ENCODE assay signal across 8 mouse cellular contexts in the genomic region with DNA sequence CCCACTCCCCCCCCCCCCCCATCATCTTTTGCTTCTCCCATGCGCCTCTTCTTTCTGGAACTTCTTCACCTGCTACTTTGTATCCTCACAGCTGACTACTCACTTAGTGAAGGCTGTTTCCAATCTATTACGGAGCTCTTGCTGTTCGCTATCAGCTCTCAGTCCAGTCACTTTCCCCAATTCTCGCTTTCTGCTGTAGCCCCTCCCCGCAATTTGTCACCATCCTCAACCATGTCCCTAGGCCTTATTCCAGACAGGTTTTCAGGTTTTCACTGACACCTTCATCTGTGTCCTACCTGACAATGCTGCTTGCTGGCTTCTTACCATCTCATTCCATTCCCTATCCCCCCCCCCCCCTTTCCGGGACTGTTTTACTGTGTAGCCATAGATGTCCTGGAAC. TPM values are rescaled to one million over a fixed set of nuclear protein-coding genes. Genes with fewer than 3 reads are reported as not detected.
DNase-seq lines count a peak whose midpoint lies in the region; ATAC-seq lines count a peak whose summit lies in the region.

No protein-coding gene starts in this region.

- no peaks in the 10 kb centered on the region for H3K27me3 ChIP-seq in heart, embryonic 14.5 days (ENCODE audit: control insufficient read depth, insufficient read depth, low read length)
- no peaks in the 10 kb centered on the region for H3K27me3 ChIP-seq in hindbrain, embryonic 12.5 days
- no peaks in the 10 kb centered on the region for H3K27me3 ChIP-seq in midbrain, embryonic 14.5 days (ENCODE audit: control insufficient read depth, insufficient read depth, low read length)

- no peak for DNase-seq in heart, postnatal 25 days (ENCODE audit: low spot score)
- peak; percentile 13 for DNase-seq in midbrain, embryonic 14.5 days
- no peak for DNase-seq in adipocyte (ENCODE audit: low spot score)
- DNase-seq in adrenal gland, adult 8-10 months: no peak
- no peak for DNase-seq in layer of hippocampus, adult 9-10 months (ENCODE audit: low spot score)

- intact Hi-C loops in heart, postnatal 25 days (cut with DNase I): loop anchor here (5.0 kb wide), 1 partner anchor 135 kb away; a partner anchor contains a TSS

- no peaks in the 10 kb centered on the region for H3K9me3 ChIP-seq in heart, embryonic 14.5 days (ENCODE audit: control insufficient read depth, low read length)
- no peaks in the 10 kb centered on the region; the same call in 1 of the 2 replicates for H3K9me3 ChIP-seq in hindbrain, embryonic 12.5 days (replicated peaks)
- no peaks in the 10 kb centered on the region for H3K9me3 ChIP-seq in midbrain, embryonic 14.5 days (ENCODE audit: control insufficient read depth, low read length)

- no peak overlapping the region for H3K27ac ChIP-seq in heart, embryonic 14.5 days (replicated peaks in 1 of 2; ENCODE audit: control insufficient read depth in 1 of 2, insufficient read depth in 1 of 2, low read depth in 2 of 2, low read length in 2 of 2)
- H3K27ac ChIP-seq in brown adipose tissue, adult 24 weeks (replicated peaks; ENCODE audit: low read depth, low read length): no peak overlapping the region
- 0 out of 2 replicates have a peak overlapping the region, but pooled peaks have one; percentile 97 for H3K27ac ChIP-seq in hindbrain, embryonic 12.5 days
- peak overlapping the region; percentile 95 for H3K27ac ChIP-seq in midbrain, embryonic 14.5 days (replicated peaks; ENCODE audit: low read depth, low read length)

- peaks cover 11 to 27% of the 10 kb centered on the region in 2 experiments for H3K4me1 ChIP-seq in heart, embryonic 14.5 days (ENCODE audit: control insufficient read depth in 2 of 2, insufficient read depth in 2 of 2, low read length in 2 of 2)
- peaks cover 6% of the 10 kb centered on the region for H3K4me1 ChIP-seq in brown adipose tissue, adult 24 weeks (ENCODE audit: control insufficient read depth, insufficient read depth, insufficient read length, low read length)
- peaks cover 24% of the 10 kb centered on the region for H3K4me1 ChIP-seq in hindbrain, embryonic 12.5 days
- peaks cover 25% of the 10 kb centered on the region for H3K4me1 ChIP-seq in midbrain, embryonic 14.5 days (ENCODE audit: control insufficient read depth, insufficient read depth, low read length)

- H3K9ac ChIP-seq in heart, embryonic 14.5 days (ENCODE audit: low read length): peak overlapping the region; percentile 97
- H3K9ac ChIP-seq in hindbrain, embryonic 12.5 days: peak overlapping the region; percentile 99
- peak overlapping the region; percentile 98 for H3K9ac ChIP-seq in midbrain, embryonic 14.5 days (replicated peaks; ENCODE audit: low read length)

- peak overlapping the region; percentile 88 for H3K4me2 ChIP-seq in heart, embryonic 14.5 days (ENCODE audit: low read length)
- H3K4me2 ChIP-seq in hindbrain, embryonic 12.5 days (replicated peaks): peak overlapping the region; percentile 83
- peak overlapping the region; percentile 82 for H3K4me2 ChIP-seq in midbrain, embryonic 14.5 days (ENCODE audit: low read length)

- H3K4me3 ChIP-seq in heart, embryonic 14.5 days (ENCODE audit: control insufficient read depth in 1 of 2, insufficient read depth in 1 of 2, low read depth in 1 of 2, low read length in 2 of 2): peak overlapping the region; percentile 71 to 99
- peak overlapping the region; percentile 81 for H3K4me3 ChIP-seq in brown adipose tissue, adult 24 weeks (ENCODE audit: insufficient read depth, low read depth, low read length)
- H3K4me3 ChIP-seq in hindbrain, embryonic 12.5 days: peak overlapping the region; percentile 94
- peak overlapping the region; percentile 99 for H3K4me3 ChIP-seq in midbrain, embryonic 14.5 days (replicated peaks; ENCODE audit: low read depth, low read length)

- H3K36me3 ChIP-seq in heart, embryonic 14.5 days (ENCODE audit: control insufficient read depth, insufficient read depth, low read length): peaks cover 11% of the 10 kb centered on the region
- peaks cover 18% of the 10 kb centered on the region for H3K36me3 ChIP-seq in hindbrain, embryonic 12.5 days
- peaks cover 16% of the 10 kb centered on the region for H3K36me3 ChIP-seq in midbrain, embryonic 14.5 days (ENCODE audit: control insufficient read depth, insufficient read depth, low read length)

- ATAC-seq in heart, embryonic 14.5 days (ENCODE audit: insufficient number of reproducible peaks, insufficient read depth, low FRiP score, low read depth): no peak
- ATAC-seq in hindbrain, embryonic 12.5 days (ENCODE audit: low FRiP score): peak; percentile 5; the same call in 1 of the 2 replicates
- no peak for ATAC-seq in midbrain, embryonic 14.5 days (ENCODE audit: low FRiP score, low TSS enrichment)

- WGBS in heart, embryonic 14.5 days: 64% methylated on average over 6 of the region's 6 CpGs
- 54% methylated on average over 6 of the region's 6 CpGs for WGBS in hindbrain, embryonic 12.5 days
- 48% methylated on average over 6 of the region's 6 CpGs for WGBS in midbrain, embryonic 14.5 days

RNA-seq across cellular contexts. Expression of a gene that starts 1.1 kb away (rescaled TPM):
- polyA plus RNA-seq in heart, embryonic 14.5 days (2014; fragmentation: Nextera tagmentation; extraction: Ambion mirVana): 21.9 and 22.9 TPM in 2 replicates
- 10 to 100 TPM; 63.4 to 65.0 TPM for total RNA-seq in heart, postnatal 25 days (2021)
- polyA plus RNA-seq in brown adipose tissue, adult 24 weeks (2012; ENCODE audit: insufficient read depth, insufficient read length, missing spikeins): 23.0 and 25.7 TPM in 2 replicates
- 62.3 and 65.2 TPM in 2 replicates for polyA plus RNA-seq in hindbrain, embryonic 12.5 days (2016; fragmentation: Nextera tagmentation; extraction: Ambion mirVana)
- 88.6 and 90.0 TPM in 2 replicates for polyA plus RNA-seq in midbrain, embryonic 14.5 days (2014; fragmentation: Nextera tagmentation; extraction: Ambion mirVana)
- 10 to 100 TPM; 46.8 to 89.2 (median 66.8) TPM for total RNA-seq in adrenal gland, adult 8-10 months (2022)

RNA-seq across cellular contexts. Expression of a gene that starts 16.2 kb away (rescaled TPM):
- 14.8 and 16.6 TPM in 2 replicates for polyA plus RNA-seq in heart, embryonic 14.5 days (2014; fragmentation: Nextera tagmentation; extraction: Ambion mirVana)
- 1 to 10 TPM; 8.4 to 8.7 TPM for total RNA-seq in heart, postnatal 25 days (2021)
- 1.8 and 2.2 TPM in 2 replicates for polyA plus RNA-seq in brown adipose tissue, adult 24 weeks (2012; ENCODE audit: insufficient read depth, insufficient read length, missing spikeins)
- 54.6 and 57.7 TPM in 2 replicates for polyA plus RNA-seq in hindbrain, embryonic 12.5 days (2016; fragmentation: Nextera tagmentation; extraction: Ambion mirVana)
- polyA plus RNA-seq in midbrain, embryonic 14.5 days (2014; fragmentation: Nextera tagmentation; extraction: Ambion mirVana): 85.2 and 117 TPM in 2 replicates
- total RNA-seq in adrenal gland, adult 8-10 months (2022): 10 to 100 TPM in 1 of 4 experiments, 1 to 10 TPM in 3; 6.9 to 13.2 (median 8.9) TPM

RNA-seq across cellular contexts. Expression of a gene that starts 31.9 kb away (rescaled TPM):
- 87.4 and 99.3 TPM in 2 replicates for polyA plus RNA-seq in heart, embryonic 14.5 days (2014; fragmentation: Nextera tagmentation; extraction: Ambion mirVana)
- total RNA-seq in heart, postnatal 25 days (2021): 10 to 100 TPM; 81.5 to 86.1 TPM
- polyA plus RNA-seq in brown adipose tissue, adult 24 weeks (2012; ENCODE audit: insufficient read depth, insufficient read length, missing spikeins): 5.4 and 7.5 TPM in 2 replicates
- 167 and 169 TPM in 2 replicates for polyA plus RNA-seq in hindbrain, embryonic 12.5 days (2016; fragmentation: Nextera tagmentation; extraction: Ambion mirVana)
- polyA plus RNA-seq in midbrain, embryonic 14.5 days (2014; fragmentation: Nextera tagmentation; extraction: Ambion mirVana): 86.4 and 107 TPM in 2 replicates
- total RNA-seq in adrenal gland, adult 8-10 months (2022): 100 to 1,000 TPM; 153 to 177 (median 157) TPM

Comparison
In these comparisons a context has a peak if more than half of its experiments do, and no peak if none do; other contexts are left out.
1. H3K27ac ChIP-seq: peak in hindbrain, embryonic 12.5 days (single experiment) and midbrain, embryonic 14.5 days (single experiment); none in heart, embryonic 14.5 days (0 of 2) and brown adipose tissue, adult 24 weeks (single experiment).
2. RNA of a gene that starts 31.9 kb away (polyA plus RNA-seq): 167 to 169 TPM in hindbrain, embryonic 12.5 days, 86.4 to 107 TPM in midbrain, embryonic 14.5 days and 87.4 to 99.3 TPM in heart, embryonic 14.5 days; 5.4 to 7.5 TPM in brown adipose tissue, adult 24 weeks; every median in the first group is over 10 times any median in the second.
3. Peak in every context shown above with its lines, with median percentiles within 50 percentile points of each other: H3K4me2 ChIP-seq, H3K4me3 ChIP-seq and H3K9ac ChIP-seq.